Mouse (Mus musculus) liver, postnatal 0 days (tissue): ENCODE results near the gene Nup160.

Source experiments
- CTCF ChIP-seq: sonication (generic); IDR thresholded peaks from 2 replicates; pipeline ENCODE4 v1.5.1; 2016; ENCODE audit warnings: antibody characterized with exemption, low read depth
- EP300 ChIP-seq: IDR thresholded peaks from 2 replicates; pipeline ENCODE4 v1.6.1; 2016; ENCODE audit warnings: antibody characterized with exemption, low read depth, mild to moderate bottlenecking

GRCm38 (mm10) chr2:90670343-90670742, 6.7 kb upstream of the Nup160 start:
- TF ChIP-seq CTCF (no peak), EP300 (no peak)
